ENCODE assay signal across 8 mouse cellular contexts in the genomic region with DNA sequence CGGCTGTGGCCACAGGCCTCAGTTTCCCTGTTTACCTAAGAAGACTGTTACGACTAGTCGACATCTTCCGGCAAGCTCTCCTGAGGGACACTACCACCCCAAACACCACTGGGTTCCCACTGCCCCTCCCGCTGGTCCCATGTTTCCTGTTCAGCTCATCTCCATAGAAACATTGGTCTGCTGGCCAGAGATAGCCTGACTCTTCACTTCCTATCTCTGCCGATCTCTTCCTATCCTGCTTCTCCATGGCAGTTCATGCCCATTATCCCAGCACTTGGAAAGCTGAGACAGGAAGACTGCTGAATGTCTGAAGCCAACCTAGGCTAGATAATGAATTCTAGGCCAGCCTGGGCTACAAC. TPM values are rescaled to one million over a fixed set of nuclear protein-coding genes. Genes with fewer than 3 reads are reported as not detected.
DNase-seq lines count a peak whose midpoint lies in the region; ATAC-seq and TF ChIP-seq lines count a peak whose summit lies in the region.

No protein-coding gene starts in this region.

- no peak overlapping the region for H3K4me2 ChIP-seq in embryonic facial prominence, embryonic 13.5 days
- peak overlapping the region; percentile 35 for H3K4me2 ChIP-seq in intestine, postnatal 0 days (replicated peaks; ENCODE audit: low read depth)

- H3K27ac ChIP-seq in heart, embryonic 10.5 days, result peak overlapping the region; percentile 96
- peak overlapping the region; percentile 33; the same call in 1 of the 2 replicates for H3K27ac ChIP-seq in embryonic facial prominence, embryonic 13.5 days
- peak overlapping the region; percentile 15; the same call in 1 of the 2 replicates for H3K27ac ChIP-seq in intestine, postnatal 0 days (ENCODE audit: low read depth, low read length)

- intact Hi-C loops in heart, postnatal 36 days (cut with DNase I), result loop anchor here (1.0 kb wide), 1 partner anchor 13 kb away; no protein-coding TSS in a partner anchor

- H3K4me1 ChIP-seq in heart, embryonic 10.5 days, result peaks cover 84% of the 10 kb centered on the region
- peaks cover 54% of the 10 kb centered on the region for H3K4me1 ChIP-seq in embryonic facial prominence, embryonic 13.5 days
- peaks cover 20% of the 10 kb centered on the region for H3K4me1 ChIP-seq in intestine, postnatal 0 days (replicated peaks; ENCODE audit: control insufficient read depth, insufficient read depth, low read length)

- no peak for DNase-seq in heart, embryonic 10.5 days (ENCODE audit: low spot score)
- DNase-seq in heart, postnatal 36 days, result no peak
- DNase-seq in retina, postnatal 1 day, result no peak
- no peak for DNase-seq in adrenal gland, adult 2 months
- no peak for DNase-seq in ovary, postnatal 36 days (ENCODE audit: low spot score)

- H3K4me3 ChIP-seq in heart, embryonic 10.5 days, result peak overlapping the region; percentile 60
- no peak overlapping the region for H3K4me3 ChIP-seq in embryonic facial prominence, embryonic 13.5 days
- H3K4me3 ChIP-seq in intestine, postnatal 0 days (ENCODE audit: low read depth, low read length), result no peak overlapping the region

- ATAC-seq in embryonic facial prominence, embryonic 13.5 days (ENCODE audit: insufficient number of reproducible peaks, insufficient read depth, low FRiP score, low TSS enrichment, low read depth), result no peak
- ATAC-seq in intestine, postnatal 0 days, result no peak
- peak; percentile 13 for ATAC-seq in megakaryocyte, adult 5-6 weeks (ENCODE audit: poor library complexity, severe bottlenecking)

- WGBS in heart, embryonic 10.5 days, result 66% methylated on average over 6 of the region's 6 CpGs
- 67% methylated on average over 6 of the region's 6 CpGs for WGBS in embryonic facial prominence, embryonic 13.5 days
- WGBS in intestine, postnatal 0 days, result 47% methylated on average over 6 of the region's 6 CpGs

- H3K9ac ChIP-seq in embryonic facial prominence, embryonic 13.5 days, result no peak overlapping the region
- no peak overlapping the region for H3K9ac ChIP-seq in intestine, postnatal 0 days (ENCODE audit: low read depth, low read length)

- H3K27me3 ChIP-seq in heart, embryonic 10.5 days (ENCODE audit: insufficient read depth, poor library complexity, severe bottlenecking), result no peaks in the 10 kb centered on the region
- H3K27me3 ChIP-seq in embryonic facial prominence, embryonic 13.5 days, result no peaks in the 10 kb centered on the region
- no peaks in the 10 kb centered on the region for H3K27me3 ChIP-seq in intestine, postnatal 0 days (replicated peaks; ENCODE audit: control insufficient read depth, insufficient read depth, low read length)

- no peak for TF ChIP-seq CTCF in intestine, postnatal 0 days (IDR thresholded peaks at IDR 0.05; ENCODE audit: low read depth)

- H3K9me3 ChIP-seq in heart, embryonic 10.5 days, result no peaks in the 10 kb centered on the region
- no peaks in the 10 kb centered on the region for H3K9me3 ChIP-seq in embryonic facial prominence, embryonic 13.5 days
- no peaks in the 10 kb centered on the region for H3K9me3 ChIP-seq in intestine, postnatal 0 days (ENCODE audit: control insufficient read depth)

- peaks cover 22% of the 10 kb centered on the region; the same call in 1 of the 2 replicates for H3K36me3 ChIP-seq in heart, embryonic 10.5 days
- no peaks in the 10 kb centered on the region for H3K36me3 ChIP-seq in embryonic facial prominence, embryonic 13.5 days
- H3K36me3 ChIP-seq in intestine, postnatal 0 days (ENCODE audit: control insufficient read depth, insufficient read depth), result peaks cover 22% of the 10 kb centered on the region

RNA-seq across cellular contexts. Expression of a gene that starts 2.6 kb away (rescaled TPM):
- 1.9 and 3.0 TPM in 2 replicates for polyA plus RNA-seq in heart, embryonic 10.5 days (2016; fragmentation: Nextera tagmentation; extraction: Ambion mirVana)
- total RNA-seq in heart, postnatal 36 days (2021), result not detected
- polyA plus RNA-seq in embryonic facial prominence, embryonic 13.5 days (2015; fragmentation: Nextera tagmentation; extraction: Ambion mirVana), result 0.39 and 0.61 TPM in 2 replicates
- polyA plus RNA-seq in intestine, postnatal 0 days (2015; fragmentation: Nextera tagmentation; extraction: Ambion mirVana), result 0.21 and 0.30 TPM in 2 replicates
- not detected in 2 replicates for total RNA-seq in megakaryocyte, adult 5-6 weeks (2015)
- total RNA-seq in megakaryocyte, adult 5-6 weeks (2017), result 0.69 TPM in 1 of 2 replicates, not detected in the other
- total RNA-seq in adrenal gland, adult 2 months (2021), result not detected
- polyA plus RNA-seq in adrenal gland, adult 2 months (2012; rRNA removed), result not detected in 2 replicates

RNA-seq across cellular contexts. Expression of a gene that starts 16.0 kb away (rescaled TPM):
- 1,001 and 1,694 TPM in 2 replicates for polyA plus RNA-seq in heart, embryonic 10.5 days (2016; fragmentation: Nextera tagmentation; extraction: Ambion mirVana)
- total RNA-seq in heart, postnatal 36 days (2021), result 1 to 10 TPM; 2.4 to 3.9 TPM
- polyA plus RNA-seq in embryonic facial prominence, embryonic 13.5 days (2015; fragmentation: Nextera tagmentation; extraction: Ambion mirVana), result 1,381 and 1,602 TPM in 2 replicates
- polyA plus RNA-seq in intestine, postnatal 0 days (2015; fragmentation: Nextera tagmentation; extraction: Ambion mirVana), result 119 and 128 TPM in 2 replicates
- total RNA-seq in megakaryocyte, adult 5-6 weeks (2015), result 1.3 and 2.2 TPM in 2 replicates
- not detected in 2 replicates for total RNA-seq in megakaryocyte, adult 5-6 weeks (2017)
- total RNA-seq in adrenal gland, adult 2 months (2021), result 1 to 10 TPM; 6.0 to 8.0 TPM
- 1.3 and 2.1 TPM in 2 replicates for polyA plus RNA-seq in adrenal gland, adult 2 months (2012; rRNA removed)

RNA-seq across cellular contexts. Expression of a gene that starts 21.1 kb away (rescaled TPM):
- polyA plus RNA-seq in heart, embryonic 10.5 days (2016; fragmentation: Nextera tagmentation; extraction: Ambion mirVana), result 0.16 and 0.57 TPM in 2 replicates
- not detected for total RNA-seq in heart, postnatal 36 days (2021)
- polyA plus RNA-seq in embryonic facial prominence, embryonic 13.5 days (2015; fragmentation: Nextera tagmentation; extraction: Ambion mirVana), result 0.18 and 0.32 TPM in 2 replicates
- polyA plus RNA-seq in intestine, postnatal 0 days (2015; fragmentation: Nextera tagmentation; extraction: Ambion mirVana), result 0.24 and 0.26 TPM in 2 replicates
- total RNA-seq in megakaryocyte, adult 5-6 weeks (2015), result not detected in 2 replicates
- not detected in 2 replicates for total RNA-seq in megakaryocyte, adult 5-6 weeks (2017)
- 1 to 10 TPM; 2.1 to 3.1 TPM for total RNA-seq in adrenal gland, adult 2 months (2021)
- polyA plus RNA-seq in adrenal gland, adult 2 months (2012; rRNA removed), result 0.28 and 0.49 TPM in 2 replicates

RNA-seq across cellular contexts. Expression of a gene that starts 27.5 kb away (rescaled TPM):
- polyA plus RNA-seq in heart, embryonic 10.5 days (2016; fragmentation: Nextera tagmentation; extraction: Ambion mirVana), result 58.4 and 61.0 TPM in 2 replicates
- total RNA-seq in heart, postnatal 36 days (2021), result 10 to 100 TPM; 48.4 to 51.2 TPM
- polyA plus RNA-seq in embryonic facial prominence, embryonic 13.5 days (2015; fragmentation: Nextera tagmentation; extraction: Ambion mirVana), result 34.2 and 41.9 TPM in 2 replicates
- 53.2 and 56.8 TPM in 2 replicates for polyA plus RNA-seq in intestine, postnatal 0 days (2015; fragmentation: Nextera tagmentation; extraction: Ambion mirVana)
- total RNA-seq in megakaryocyte, adult 5-6 weeks (2015), result 94.1 and 114 TPM in 2 replicates
- 66.4 and 80.4 TPM in 2 replicates for total RNA-seq in megakaryocyte, adult 5-6 weeks (2017)
- 10 to 100 TPM; 37.8 to 57.6 TPM for total RNA-seq in adrenal gland, adult 2 months (2021)
- 108 and 122 TPM in 2 replicates for polyA plus RNA-seq in adrenal gland, adult 2 months (2012; rRNA removed)

Comparison
In these comparisons a context has a peak if more than half of its experiments do, and no peak if none do; other contexts are left out.
1. H3K27ac ChIP-seq: peak in every context shown above with its lines; median percentile 96 in heart, embryonic 10.5 days; 33 in embryonic facial prominence, embryonic 13.5 days; 15 in intestine, postnatal 0 days.
2. RNA of a gene that starts 16.0 kb away (polyA plus RNA-seq): 1,001 to 1,694 TPM in heart, embryonic 10.5 days, 1,381 to 1,602 TPM in embryonic facial prominence, embryonic 13.5 days and 119 to 128 TPM in intestine, postnatal 0 days; 1.3 to 2.1 TPM in adrenal gland, adult 2 months; every median in the first group is over 10 times any median in the second.